ENCODE assay signal across 1 mouse cellular context in the genomic region with DNA sequence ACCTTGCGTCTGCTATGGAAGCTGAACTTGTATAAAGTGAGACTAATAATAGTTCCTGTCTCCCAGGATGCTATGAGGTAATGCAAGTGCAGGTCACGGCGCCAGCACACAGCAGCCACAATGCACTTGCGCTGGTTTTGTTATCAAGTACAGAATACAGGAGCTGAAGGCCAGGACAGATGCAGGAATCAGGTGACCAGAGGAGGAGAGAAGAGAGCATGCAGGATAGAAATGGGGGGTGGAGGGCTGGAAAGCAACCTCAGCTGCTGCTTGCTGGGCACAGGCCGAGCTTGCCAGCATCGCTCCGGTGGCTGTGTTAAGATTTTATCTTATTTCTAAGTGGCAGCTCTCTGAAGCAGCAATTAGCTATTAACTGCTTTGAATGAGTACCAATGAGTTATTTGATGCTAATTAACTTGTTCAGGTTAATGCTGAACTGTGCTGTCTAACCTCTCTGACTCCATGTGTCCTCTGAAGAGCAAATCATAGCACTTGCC.
TF ChIP-seq lines count a peak whose summit lies in the region.

No protein-coding gene starts in this region.

TF ChIP-seq in MEL, 35 proteins besides CTCF, POLR2A, EP300 and RAD21:
- TF ChIP-seq NELFE (IDR thresholded peaks at IDR 0.05; ENCODE audit: low read depth, low read length) (no peak), ZNF384 (IDR thresholded peaks at IDR 0.05; ENCODE audit: low read depth, low read length) (no peak), ZC3H11A (IDR thresholded peaks at IDR 0.05; ENCODE audit: low read depth, low read length) (no peak), TAL1 (IDR thresholded peaks at IDR 0.05; ENCODE audit: low read length) (no peak), USF1 (IDR thresholded peaks at IDR 0.05; ENCODE audit: low read depth, low read length) (no peak), SIN3A (IDR thresholded peaks at IDR 0.05; ENCODE audit: low read length) (no peak), MEF2A (IDR thresholded peaks at IDR 0.05; ENCODE audit: extremely low read depth, insufficient replicate concordance, low read depth, low read length, poor library complexity, severe bottlenecking) (no peak), ZKSCAN1 (IDR thresholded peaks at IDR 0.05; ENCODE audit: low read depth, low read length) (no peak), ZMIZ1 (IDR thresholded peaks at IDR 0.05; ENCODE audit: low read depth, low read length) (no peak), MAX (IDR thresholded peaks at IDR 0.05; ENCODE audit: low read length) (no peak), MYC (IDR thresholded peaks at IDR 0.05; ENCODE audit: low read depth, low read length) (no peak)
TF ChIP-seq in MEL: peak in this region for 0.
